Mouse (Mus musculus) MEL (cell line): Measurements from ENCODE around the gene Sphkap. TPM values are rescaled to one million over a fixed set of nuclear protein-coding genes. Genes with fewer than 3 reads are reported as not detected.

Experiments
- DNase-seq: peaks from one replicate; pipeline ENCODE4 v3.0.0; 2011; ENCODE audit warnings: low read depth, low spot score
- H3K27ac ChIP-seq: 2 replicates; pipeline ENCODE4 v1.5.1; 2012; ENCODE audit warnings: low read depth, mild to moderate bottlenecking, control low read depth, low read length, moderate library complexity; ENCODE audit not compliant: control insufficient read depth
- H3K27me3 ChIP-seq, 2 experiments: fragments of 150-350 bp in 1 of 2; sonication (generic) in 1 of 2; 2 replicates each; pipeline ENCODE4 v1.6.1; 2012; ENCODE audit warnings: low read length in 2 of 2, mild to moderate bottlenecking in 2 of 2, improper control_type of control experiment in 1 of 2, moderate library complexity in 1 of 2; ENCODE audit not compliant: insufficient read depth in 2 of 2, control insufficient read depth in 1 of 2
- H3K36me3 ChIP-seq, 2 experiments: 2 replicates each; pipeline ENCODE4 v1.6.1; 2012 to 2014; ENCODE audit warnings: low read length in 2 of 2, improper control_type of control experiment in 1 of 2, inconsistent platforms in 1 of 2, mild to moderate bottlenecking in 1 of 2; ENCODE audit not compliant: insufficient read depth in 2 of 2, control insufficient read depth in 1 of 2
- H3K4me1 ChIP-seq, 2 experiments: fragments of 150-350 bp in 1 of 2; sonication (generic) in 1 of 2; 2 replicates each; pipeline ENCODE4 v1.6.1; 2012; ENCODE audit warnings: low read length in 2 of 2, improper control_type of control experiment in 1 of 2, mild to moderate bottlenecking in 1 of 2; ENCODE audit not compliant: insufficient read depth in 2 of 2, control insufficient read depth in 1 of 2
- H3K4me3 ChIP-seq, 2 experiments: fragments of 150-350 bp in 1 of 2; sonication (generic) in 1 of 2; 2 replicates each; pipeline ENCODE4 v1.5.1; 2012; ENCODE audit warnings: low read depth in 2 of 2, low read length in 2 of 2, mild to moderate bottlenecking in 2 of 2, moderate library complexity in 2 of 2, control low read depth in 1 of 2, improper control_type of control experiment in 1 of 2; ENCODE audit not compliant: control insufficient read depth in 1 of 2, insufficient read depth in 1 of 2
- H3K79me2 ChIP-seq: 2 replicates; pipeline ENCODE4 v1.6.1; 2012; ENCODE audit warnings: mild to moderate bottlenecking, low read length, moderate library complexity; ENCODE audit not compliant: control insufficient read depth, poor library complexity, insufficient read depth
- H3K9ac ChIP-seq: 2 replicates; pipeline ENCODE4 v1.6.1; 2012; ENCODE audit warnings: low read depth, mild to moderate bottlenecking, control low read depth, low read length, moderate library complexity; ENCODE audit not compliant: control insufficient read depth, poor library complexity, severe bottlenecking
- H3K9me3 ChIP-seq: fragments of 150-350 bp; sonication (generic); replicated peaks from 2 replicates; pipeline ENCODE4 v1.6.1; 2012; ENCODE audit warnings: mild to moderate bottlenecking, low read length, improper control_type of control experiment, moderate library complexity; ENCODE audit not compliant: insufficient read depth
- BHLHE40 ChIP-seq: IDR thresholded peaks from 2 replicates; pipeline ENCODE4 v1.6.1; 2012; ENCODE audit warnings: low read depth, mild to moderate bottlenecking, inconsistent platforms, low read length, improper control_type of control experiment, borderline replicate concordance
- CHD1 ChIP-seq: IDR thresholded peaks from 2 replicates; pipeline ENCODE4 v1.6.1; 2012; ENCODE audit warnings: low read depth, mild to moderate bottlenecking, inconsistent platforms, low read length, improper control_type of control experiment
- E2F4 ChIP-seq: IDR thresholded peaks from 2 replicates; pipeline ENCODE4 v1.6.1; 2011; ENCODE audit warnings: low read depth, low read length, improper control_type of control experiment, borderline replicate concordance
- ELF1 ChIP-seq: IDR thresholded peaks from 2 replicates; pipeline ENCODE4 v1.6.1; 2014; ENCODE audit warnings: low read depth, mild to moderate bottlenecking, inconsistent platforms, low read length, improper control_type of control experiment, moderate library complexity
- ETS1 ChIP-seq: IDR thresholded peaks from 2 replicates; pipeline ENCODE4 v1.6.1; 2012; ENCODE audit warnings: low read depth, mild to moderate bottlenecking, inconsistent platforms, low read length, improper control_type of control experiment, moderate library complexity
- GABPA ChIP-seq: IDR thresholded peaks from 2 replicates; pipeline ENCODE4 v1.6.1; 2012; ENCODE audit warnings: low read depth, mild to moderate bottlenecking, inconsistent platforms, low read length, improper control_type of control experiment, moderate library complexity
- JUND ChIP-seq: IDR thresholded peaks from 2 replicates; pipeline ENCODE4 v1.6.1; 2011; ENCODE audit warnings: low read depth, mild to moderate bottlenecking, improper control_type of control experiment, low read length
- KAT2A ChIP-seq: conservative IDR thresholded peaks from 2 replicates; pipeline ENCODE4 v1.6.1; 2012; ENCODE audit warnings: low read depth, low read length, improper control_type of control experiment, inconsistent platforms
- MAFK ChIP-seq: IDR thresholded peaks from 2 replicates; pipeline ENCODE4 v1.6.1; 2011; ENCODE audit warnings: low read depth, mild to moderate bottlenecking, low read length, improper control_type of control experiment, borderline replicate concordance
- MAX ChIP-seq: IDR thresholded peaks from 2 replicates; pipeline ENCODE4 v1.6.1; 2011; ENCODE audit warnings: low read length, improper control_type of control experiment
- MAZ ChIP-seq: IDR thresholded peaks from 2 replicates; pipeline ENCODE4 v1.6.1; 2012; ENCODE audit warnings: low read depth, mild to moderate bottlenecking, inconsistent platforms, low read length, improper control_type of control experiment
- MYC ChIP-seq: IDR thresholded peaks from 2 replicates; pipeline ENCODE4 v1.6.1; 2011; ENCODE audit warnings: low read depth, mild to moderate bottlenecking, low read length, improper control_type of control experiment, moderate library complexity
- NELFE ChIP-seq: IDR thresholded peaks from 2 replicates; pipeline ENCODE4 v1.6.1; 2011; ENCODE audit warnings: low read depth, low read length, improper control_type of control experiment
- POLR2AphosphoS2 ChIP-seq: IDR thresholded peaks from 2 replicates; pipeline ENCODE4 v1.6.1; 2011; ENCODE audit warnings: low read length, improper control_type of control experiment
- RAD21 ChIP-seq: IDR thresholded peaks from 2 replicates; pipeline ENCODE4 v1.6.1; 2011; ENCODE audit warnings: mild to moderate bottlenecking, low read depth, low read length, improper control_type of control experiment
- RCOR1 ChIP-seq: IDR thresholded peaks from 2 replicates; pipeline ENCODE4 v1.6.1; 2012; ENCODE audit warnings: low read depth, mild to moderate bottlenecking, inconsistent platforms, low read length, improper control_type of control experiment
- SIN3A ChIP-seq: IDR thresholded peaks from 2 replicates; pipeline ENCODE4 v1.6.1; 2012; ENCODE audit warnings: low read length, improper control_type of control experiment, inconsistent platforms
- SMC3 ChIP-seq: IDR thresholded peaks from 2 replicates; pipeline ENCODE4 v1.6.1; 2011; ENCODE audit warnings: low read depth, low read length, improper control_type of control experiment
- TBP ChIP-seq: IDR thresholded peaks from 2 replicates; pipeline ENCODE4 v1.8.0; 2011; ENCODE audit warnings: low read depth, low read length, improper control_type of control experiment
- TCF12 ChIP-seq: IDR thresholded peaks from 2 replicates; pipeline ENCODE4 v1.6.1; 2014; ENCODE audit warnings: low read depth, mild to moderate bottlenecking, inconsistent platforms, low read length, improper control_type of control experiment, moderate library complexity
- UBTF ChIP-seq: IDR thresholded peaks from 2 replicates; pipeline ENCODE4 v1.6.1; 2012; ENCODE audit warnings: low read depth, mild to moderate bottlenecking, inconsistent platforms, low read length, improper control_type of control experiment, moderate library complexity, borderline replicate concordance; ENCODE audit not compliant: insufficient read depth
- USF2 ChIP-seq, 2 experiments: IDR thresholded peaks; 2 replicates each; pipeline ENCODE4 v1.6.1; 2011 to 2012; ENCODE audit warnings: improper control_type of control experiment in 2 of 2, low read length in 2 of 2, borderline replicate concordance in 1 of 2, inconsistent platforms in 1 of 2, low read depth in 1 of 2, mild to moderate bottlenecking in 1 of 2; ENCODE audit not compliant: insufficient read depth in 1 of 2
- ZC3H11A ChIP-seq: IDR thresholded peaks from 2 replicates; pipeline ENCODE4 v1.6.1; 2012; ENCODE audit warnings: low read depth, mild to moderate bottlenecking, inconsistent platforms, low read length, improper control_type of control experiment
- ZKSCAN1 ChIP-seq: IDR thresholded peaks from 2 replicates; pipeline ENCODE4 v1.6.1; 2012; ENCODE audit warnings: low read depth, mild to moderate bottlenecking, inconsistent platforms, low read length, improper control_type of control experiment, moderate library complexity
- ZMIZ1 ChIP-seq: IDR thresholded peaks from 2 replicates; pipeline ENCODE4 v1.6.1; 2012; ENCODE audit warnings: low read depth, mild to moderate bottlenecking, inconsistent platforms, low read length, improper control_type of control experiment, moderate library complexity
- polyA plus RNA-seq, 2 experiments: library from polyadenylated mRNA; stranded (reverse) in 1 of 2; unstranded in 1 of 2; fragments of >175 nt in 1 of 2; fragments of >200 nt in 1 of 2; gene quantifications; 2 replicates each; pipeline versions ENCODE4 v1.2.1 to v1.2.4; 2012; ENCODE audit warnings: low replicate concordance in 2 of 2, low read depth in 1 of 2; ENCODE audit not compliant: insufficient read length in 2 of 2, insufficient read depth in 1 of 2, missing spikeins in 1 of 2
- total RNA-seq: library from RNA; depleted of rRNA; stranded (reverse); fragments of 300-350 nt; gene quantifications from 2 replicates; pipeline ENCODE4 v1.2.3, GENCODE M21; 2012

Gene Sphkap
- total and polyA plus RNA-seq, 3 experiments = not detected

DNA sequence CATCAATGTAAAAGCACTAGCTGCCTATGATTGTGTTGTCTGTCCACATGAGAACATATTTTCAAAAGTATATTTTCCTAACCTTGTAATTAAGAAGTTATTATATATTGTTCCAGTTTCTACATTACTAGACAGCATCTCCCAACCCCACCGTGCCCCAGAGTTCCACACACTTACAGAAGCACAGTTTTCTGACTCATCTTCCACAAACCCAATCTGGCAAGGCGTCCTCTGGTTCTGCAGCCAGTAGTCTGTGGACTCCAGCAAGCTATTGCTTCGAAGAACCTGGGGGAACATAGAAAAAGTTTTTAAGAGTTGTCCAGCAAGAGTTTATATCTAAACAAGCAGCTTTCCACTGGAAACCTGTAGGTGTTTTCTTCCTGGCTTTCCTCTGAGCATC, 68.6 kb downstream of the Sphkap start:
- no peak for DNase-seq
- Histone ChIP-seq H3K27me3 (no peaks in the 10 kb centered on the region), H3K79me2 (no peaks in the 10 kb centered on the region), H3K36me3 (no peaks in the 10 kb centered on the region), H3K9me3 (no peaks in the 10 kb centered on the region), H3K27ac (no peak overlapping the region), H3K4me1 (no peaks in the 10 kb centered on the region), H3K9ac (no peak overlapping the region), H3K4me3 (no peak overlapping the region)
- TF ChIP-seq UBTF (no peak), MYC (no peak), SMC3 (no peak), KAT2A (no peak), ZMIZ1 (no peak), ZKSCAN1 (no peak), E2F4 (no peak), TBP (no peak), TCF12 (no peak), JUND (no peak), NELFE (no peak), RCOR1 (no peak), ZC3H11A (no peak)

GRCm38 (mm10) chr1:83316917-83317316, 91.1 kb downstream of the Sphkap start:
- Histone ChIP-seq H3K4me1 (no peaks in the 10 kb centered on the region), H3K9me3 (no peaks in the 10 kb centered on the region), H3K4me3 (no peak overlapping the region), H3K79me2 (no peaks in the 10 kb centered on the region), H3K27me3 (no peaks in the 10 kb centered on the region), H3K9ac (no peak overlapping the region), H3K27ac (no peak overlapping the region), H3K36me3 (no peaks in the 10 kb centered on the region)
- DNase-seq = no peak
- TF ChIP-seq POLR2AphosphoS2 (no peak), GABPA (no peak), MYC (no peak), MAZ (no peak), MAFK (no peak), RCOR1 (no peak), SIN3A (no peak), SMC3 (no peak), RAD21 (no peak), MAX (no peak), ETS1 (no peak), TBP (no peak), CHD1 (no peak), ZC3H11A (no peak), USF2 (IDR thresholded peaks at IDR 0.05; ENCODE audit: borderline replicate concordance in 1 of 2, insufficient read depth in 1 of 2, low read depth in 1 of 2, low read length in 2 of 2) (no peak), ZMIZ1 (no peak), BHLHE40 (no peak), NELFE (no peak), ZKSCAN1 (no peak), ELF1 (no peak)
- TF ChIP-seq, all 39 proteins: peak for 0
